Mouse (Mus musculus) T-helper 17 cell (primary cell): ENCODE measurements at regions not wholly inside any gene's neighbourhood (a gene's known extent, or its start where the extent isn't known, plus 50 kb on each side); places are given as distances from the start of the nearest gene placed in this dataset.

Source experiments
- in situ Hi-C, 2 experiments: fragments of 300-600 bp; cut with MboI, MseI; formaldehyde crosslinking; loops; 1 replicate in 1 of 2; 2 replicates in 1 of 2; pipeline ENCODE4 v1.15.1; 2025; ENCODE audit warnings: high pct_unique_total_duplicates in 2 of 2

- in situ Hi-C loops, result no loop called here
Measured at GRCm38 (mm10) chr12:26144616-26145015, 270.4 kb downstream of the Rnf144a start.

- in situ Hi-C loops, result no loop called here
Measured at GRCm38 (mm10) chr12:26143411-26143810, 271.6 kb downstream of the Rnf144a start.

GRCm38 (mm10) chr12:26130811-26131210 is 284.2 kb downstream of the Rnf144a start:
- in situ Hi-C loops, result no loop called here

- in situ Hi-C loops, result no loop called here
Measured at GRCm38 (mm10) chr12:26130011-26130410, 285.0 kb downstream of the Rnf144a start.

- in situ Hi-C loops, result no loop called here
Measured at GRCm38 (mm10) chr12:26129511-26129910, 285.5 kb downstream of the Rnf144a start.

DNA sequence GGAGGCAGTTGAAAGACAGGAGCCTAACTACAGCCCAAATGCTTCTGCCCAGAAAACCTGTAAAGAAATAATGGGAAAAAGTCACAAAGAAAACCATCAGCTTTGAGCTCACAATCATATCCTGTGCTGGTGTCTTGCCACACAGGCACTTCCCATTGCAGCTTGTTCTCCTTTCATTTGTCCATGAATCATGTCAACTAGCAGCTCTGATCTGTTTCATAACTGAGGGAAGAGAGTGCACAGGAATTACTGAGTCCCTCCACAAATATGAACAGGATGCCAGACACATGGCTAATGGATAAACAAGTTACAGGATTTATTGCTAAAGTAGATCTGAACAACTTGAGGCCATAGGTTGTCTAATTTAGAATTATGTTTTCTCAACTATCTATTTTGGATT is 286.2 kb downstream of the Rnf144a start:
- in situ Hi-C loops, result no loop called here

- in situ Hi-C loops, result no loop called here
Measured at GRCm38 (mm10) chr12:26126260-26126659, 288.8 kb downstream of the Rnf144a start.

- in situ Hi-C loops, result no loop called here
Measured at GRCm38 (mm10) chr12:26124211-26124610, 290.8 kb downstream of the Rnf144a start.

- in situ Hi-C loops, result no loop called here
Measured at GRCm38 (mm10) chr12:26115339-26115912, 299.6 kb downstream of the Rnf144a start.

DNA sequence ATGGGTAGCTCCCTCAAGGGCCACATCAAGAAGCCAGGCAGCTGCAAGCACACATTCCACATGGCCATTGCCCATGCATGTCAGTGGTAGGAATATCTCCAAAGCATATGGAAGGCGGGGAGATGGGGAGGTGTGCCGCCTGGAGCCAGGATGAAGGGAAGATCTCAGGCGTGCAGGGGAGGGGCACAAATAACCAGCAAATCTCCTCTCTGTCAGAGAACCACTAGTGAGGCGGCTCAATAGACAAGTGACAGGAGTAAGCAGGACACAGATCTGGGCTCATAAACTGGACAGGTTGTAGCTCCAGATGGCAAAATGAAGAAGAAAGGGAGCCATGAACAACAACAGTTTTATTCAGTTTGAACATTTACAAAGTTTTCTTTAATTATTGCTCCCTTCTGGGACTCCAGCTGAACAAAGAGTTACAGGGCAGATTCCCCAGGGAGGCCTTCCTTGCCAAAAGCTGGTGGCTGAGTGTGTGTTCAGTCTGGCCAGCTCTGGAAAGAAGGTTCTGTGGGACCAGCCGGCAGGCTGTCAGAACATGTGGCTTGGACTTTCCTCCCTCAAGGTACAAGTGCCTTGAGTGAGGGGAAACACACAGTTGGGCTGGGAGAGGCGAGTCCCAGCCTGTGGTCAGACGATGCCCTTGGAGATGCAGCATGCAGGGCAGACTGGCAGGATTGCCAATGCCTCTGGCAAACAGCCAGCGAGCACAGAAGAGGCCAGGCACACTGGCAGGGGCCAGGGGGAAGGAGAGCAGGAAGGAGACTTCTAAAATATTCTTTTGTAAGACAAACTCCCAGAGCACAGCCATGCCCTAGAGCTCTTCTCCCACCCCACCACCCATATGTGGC is 302.7 kb downstream of the Rnf144a start:
- in situ Hi-C loops, result no loop called here

- in situ Hi-C loops, result no loop called here
Measured at GRCm38 (mm10) chr12:26109866-26110265, 305.2 kb downstream of the Rnf144a start.

- in situ Hi-C loops, result no loop called here
Measured at GRCm38 (mm10) chr12:26104372-26104771, 310.7 kb downstream of the Rnf144a start.

GRCm38 (mm10) chr12:26102384-26102783 is 312.7 kb downstream of the Rnf144a start:
- in situ Hi-C loops, result no loop called here

- in situ Hi-C loops, result no loop called here
Measured at GRCm38 (mm10) chr12:26100140-26100539, 314.9 kb downstream of the Rnf144a start.

DNA sequence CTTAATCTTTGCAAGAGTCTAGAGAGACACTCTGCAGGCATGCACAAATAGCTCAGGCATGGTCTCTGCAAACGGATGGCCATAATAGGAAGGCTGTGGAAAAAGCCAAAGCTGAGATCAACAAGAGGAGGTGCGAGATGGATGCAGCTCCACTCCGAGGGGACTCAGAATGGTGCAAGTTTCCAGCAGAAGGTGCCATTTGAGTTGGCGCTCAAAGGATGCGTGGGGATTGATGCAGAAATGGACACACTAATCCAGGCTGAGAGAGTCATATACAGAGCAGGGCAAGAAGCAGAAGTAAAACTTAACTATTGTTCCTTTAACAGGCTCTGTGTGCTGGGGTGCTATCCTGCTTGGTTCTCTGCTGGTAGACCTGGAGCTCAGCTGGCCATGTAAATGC is 315.9 kb downstream of the Rnf144a start:
- in situ Hi-C loops, result no loop called here

GRCm38 (mm10) chr12:26092311-26092710 is 322.7 kb downstream of the Rnf144a start:
- in situ Hi-C loops, result no loop called here

DNA sequence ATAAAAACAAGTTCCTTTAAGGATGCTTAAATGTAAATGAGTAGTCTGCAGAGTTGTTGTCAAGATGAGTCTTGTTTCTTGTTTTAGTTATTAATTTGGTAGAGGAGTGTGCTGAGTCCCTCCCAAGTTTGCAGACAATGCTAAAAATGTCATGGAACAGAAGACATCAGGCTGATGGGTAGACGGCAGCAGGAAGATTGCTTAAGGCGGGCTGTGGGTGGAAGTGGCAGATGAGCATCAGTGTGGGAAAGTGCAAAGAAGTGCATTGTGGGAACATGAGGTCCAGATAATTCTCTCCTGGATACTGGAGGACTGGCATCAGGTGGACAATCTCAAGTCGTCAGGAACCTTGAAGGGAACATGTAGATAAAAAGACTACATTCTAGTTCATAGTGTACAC is 323.2 kb downstream of the Rnf144a start:
- in situ Hi-C loops, result no loop called here

DNA sequence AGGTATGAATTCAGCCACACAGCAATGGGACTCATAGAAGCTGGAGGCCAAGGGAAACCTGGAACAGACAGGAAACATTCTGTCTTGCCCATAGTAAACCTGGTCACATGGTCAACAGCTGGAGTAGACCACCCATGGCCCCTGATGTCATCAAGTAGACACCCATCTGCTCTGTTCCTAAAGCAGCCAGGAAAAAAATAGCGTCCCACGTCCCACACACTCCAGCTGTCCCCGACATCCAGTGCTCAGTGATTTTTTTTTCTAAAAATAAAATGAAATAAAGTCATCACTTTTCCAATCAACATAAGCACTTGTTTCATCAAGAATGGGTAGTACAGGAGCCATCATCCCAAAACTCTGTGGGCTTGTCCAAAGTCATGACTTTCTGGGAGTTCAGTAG is 326.7 kb downstream of the Rnf144a start:
- in situ Hi-C loops, result no loop called here

- in situ Hi-C loops, result no loop called here
Measured at GRCm38 (mm10) chr12:26086923-26087322, 328.1 kb downstream of the Rnf144a start.

- in situ Hi-C loops, result no loop called here
Measured at GRCm38 (mm10) chr12:26086414-26086813, 328.6 kb downstream of the Rnf144a start.

DNA sequence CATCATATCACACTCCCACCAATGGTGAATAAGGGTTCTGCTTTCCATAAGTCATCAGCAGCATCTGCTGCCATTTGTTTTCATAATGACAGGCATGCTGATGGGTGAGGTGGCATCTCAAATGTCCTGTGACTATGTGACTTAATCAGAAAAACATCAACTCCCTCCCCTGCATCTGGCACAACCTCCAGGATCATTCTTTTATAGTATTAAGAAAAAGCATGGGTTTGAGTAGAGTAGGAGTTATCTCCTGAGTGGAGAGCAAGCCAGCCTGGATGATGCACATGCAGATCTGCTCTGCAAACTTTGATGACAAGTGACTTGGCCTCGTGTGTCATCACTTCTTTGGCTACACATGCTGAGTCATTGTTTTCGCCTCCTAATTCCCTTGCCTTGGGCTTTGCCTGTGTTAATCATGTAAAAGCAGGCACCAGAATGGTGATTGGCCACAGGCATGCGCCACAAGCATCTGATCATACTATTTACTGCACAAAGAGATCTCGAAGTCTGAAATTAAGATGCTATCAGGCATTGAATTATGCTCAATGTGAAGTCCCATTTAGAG is 335.9 kb downstream of the Rnf144a start:
- in situ Hi-C loops, result loop anchor here in 1 of 2 experiments (5.0 kb wide), 1 partner anchor 82 kb away; no protein-coding TSS in a partner anchor

- in situ Hi-C loops, result loop anchor here in 1 of 2 experiments (5.0 kb wide), 1 partner anchor 78 kb away; no protein-coding TSS in a partner anchor
Measured at GRCm38 (mm10) chr12:26075638-26076254, 339.3 kb downstream of the Rnf144a start.
